Mouse (Mus musculus) cortical plate, adult 2 months (tissue): Measurements from ENCODE around the gene Cdk2ap1. TPM values are rescaled to one million over a fixed set of nuclear protein-coding genes. Genes with fewer than 3 reads are reported as not detected.
A peak's percentile ranks its signal among the peaks of the same experiment; 100 is the strongest.
"Not testable (repeated sequence)": the region's sequence is repeated elsewhere in the genome, so short reads cannot be mapped to it uniquely, and the experiment has no call there.

Experiments
- H3K27ac ChIP-seq: fragments of 200-500 bp; 2 replicates; pipeline ENCODE4 v1.5.1; 2012; ENCODE audit warnings: low read length, control low read depth, inconsistent platforms; ENCODE audit not compliant: insufficient read depth
- H3K4me1 ChIP-seq: fragments of 200-500 bp; 2 replicates; pipeline ENCODE4 v1.6.1; 2011; ENCODE audit warnings: low read length; ENCODE audit not compliant: control insufficient read depth, insufficient read depth
- H3K4me3 ChIP-seq: fragments of 200-500 bp; 2 replicates; pipeline ENCODE4 v1.5.1; 2011; ENCODE audit warnings: mild to moderate bottlenecking, low read length, control low read depth; ENCODE audit not compliant: insufficient read depth
- CTCF ChIP-seq: fragments of 200-500 bp; IDR thresholded peaks from 2 replicates; pipeline ENCODE4 v1.5.1; 2011; ENCODE audit warnings: mild to moderate bottlenecking, control low read depth, low read length; ENCODE audit not compliant: insufficient read depth; ENCODE audit errors: extremely low read depth
- POLR2A ChIP-seq: fragments of 200-500 bp; IDR thresholded peaks from 2 replicates; pipeline ENCODE4 v1.6.1; 2011; ENCODE audit warnings: mild to moderate bottlenecking, low read length, control low read depth; ENCODE audit not compliant: insufficient read depth; ENCODE audit errors: extremely low read depth
- polyA plus RNA-seq: library from polyadenylated mRNA; depleted of rRNA; stranded (reverse); fragments of >200 nt; gene quantifications from 2 replicates; pipeline ENCODE4 v1.2.3, GENCODE M21; 2012; rRNA removed

The Cdk2ap1 gene
- polyA plus RNA-seq, 1 experiment = 264 TPM

- not testable (repeated sequence) for H3K4me3 ChIP-seq, H3K27ac ChIP-seq, H3K4me1 ChIP-seq
- TF ChIP-seq CTCF = peak; percentile 62
Observed at GRCm38 (mm10) chr5:124299307-124299706, 63.6 kb downstream of the Cdk2ap1 start.

DNA sequence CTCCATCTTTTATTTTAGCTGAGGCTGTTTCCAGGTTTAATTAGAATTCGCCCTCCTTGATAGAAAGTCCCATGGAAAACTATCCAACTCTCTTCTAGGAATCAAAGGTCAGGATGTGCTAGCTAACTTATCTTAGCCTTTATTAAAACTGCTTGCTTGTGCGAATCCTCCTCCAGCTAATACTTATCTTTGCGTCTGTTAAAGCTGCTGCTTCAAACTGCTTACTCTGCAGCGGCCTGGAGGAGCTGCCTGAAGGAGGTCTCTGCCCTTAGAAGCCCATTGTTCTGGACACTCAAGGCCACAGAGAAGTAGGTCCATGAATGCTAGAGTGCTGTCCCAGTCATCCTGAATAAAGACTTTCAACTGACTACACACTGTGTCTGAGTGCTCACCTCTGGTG, 66.4 kb downstream of the Cdk2ap1 start:
- TF ChIP-seq POLR2A = no peak

More for the DNA sequence above, 66.4 kb downstream of the Cdk2ap1 start:
- Histone ChIP-seq H3K27ac (no peak overlapping the region), H3K4me3 (no peak overlapping the region), H3K4me1 (no peaks in the 10 kb centered on the region)

Other genes starting within 250 kb of the Cdk2ap1 start
- 72.5 and 78.9 TPM in 2 replicates for gene Arl6ip4, start 247.0 kb downstream of the Cdk2ap1 start, polyA plus RNA-seq
- gene Pitpnm2, start 113.3 kb downstream of the Cdk2ap1 start, polyA plus RNA-seq = 178 and 196 TPM in 2 replicates
- gene Mphosph9, start 35.1 kb downstream of the Cdk2ap1 start, polyA plus RNA-seq = 21.0 and 22.3 TPM in 2 replicates
- 13.5 and 13.6 TPM in 2 replicates for gene 2810006K23Rik, start 35.0 kb downstream of the Cdk2ap1 start, polyA plus RNA-seq
- 56.4 and 57.2 TPM in 2 replicates for gene Sbno1, start 62.9 kb upstream of the Cdk2ap1 start, polyA plus RNA-seq
- 51.9 and 54.9 TPM in 2 replicates for gene Kmt5a, start 76.8 kb upstream of the Cdk2ap1 start, polyA plus RNA-seq
- 26.9 and 27.1 TPM in 2 replicates for gene Rilpl2, start 115.3 kb upstream of the Cdk2ap1 start, polyA plus RNA-seq
- gene Snrnp35, start 120.1 kb upstream of the Cdk2ap1 start, polyA plus RNA-seq = 11.5 TPM in 2 replicates
- gene Rilpl1, start 168.3 kb upstream of the Cdk2ap1 start, polyA plus RNA-seq = 55.4 and 56.5 TPM in 2 replicates
- 110 and 121 TPM in 2 replicates for gene Tmed2, start 177.6 kb upstream of the Cdk2ap1 start, polyA plus RNA-seq
- gene Ddx55, start 189.8 kb upstream of the Cdk2ap1 start, polyA plus RNA-seq = 40.3 and 42.4 TPM in 2 replicates
- 32.6 and 32.9 TPM in 2 replicates for gene Eif2b1, start 216.0 kb upstream of the Cdk2ap1 start, polyA plus RNA-seq
- 46.0 and 47.5 TPM in 2 replicates for gene Gtf2h3, start 216.1 kb upstream of the Cdk2ap1 start, polyA plus RNA-seq